Mouse (Mus musculus) embryonic stem cell, embryonic (primary cell): Measurements from ENCODE around the gene Rnf5.

Source experiments
- CTCF ChIA-PET, 4 experiments: fragments of 300-600 bp in 2 of 4; fragments of 350-600 bp in 2 of 4; sonication (Branson Sonifier 250); formaldehyde crosslinking; loops; one replicate each; lab custom pipeline; 2022; ENCODE audit warnings: inconsistent platforms in 2 of 4; lab: Charles Lee
- POLR2A ChIA-PET, 4 experiments: fragments of 300-600 bp in 2 of 4; fragments of 350-600 bp in 2 of 4; sonication (Branson Sonifier 250); formaldehyde crosslinking; loops; one replicate each; lab custom pipeline; 2022; ENCODE audit warnings: antibody characterized with exemption in 4 of 4, inconsistent platforms in 1 of 4; lab: Charles Lee

Rnf5 gene

DNA sequence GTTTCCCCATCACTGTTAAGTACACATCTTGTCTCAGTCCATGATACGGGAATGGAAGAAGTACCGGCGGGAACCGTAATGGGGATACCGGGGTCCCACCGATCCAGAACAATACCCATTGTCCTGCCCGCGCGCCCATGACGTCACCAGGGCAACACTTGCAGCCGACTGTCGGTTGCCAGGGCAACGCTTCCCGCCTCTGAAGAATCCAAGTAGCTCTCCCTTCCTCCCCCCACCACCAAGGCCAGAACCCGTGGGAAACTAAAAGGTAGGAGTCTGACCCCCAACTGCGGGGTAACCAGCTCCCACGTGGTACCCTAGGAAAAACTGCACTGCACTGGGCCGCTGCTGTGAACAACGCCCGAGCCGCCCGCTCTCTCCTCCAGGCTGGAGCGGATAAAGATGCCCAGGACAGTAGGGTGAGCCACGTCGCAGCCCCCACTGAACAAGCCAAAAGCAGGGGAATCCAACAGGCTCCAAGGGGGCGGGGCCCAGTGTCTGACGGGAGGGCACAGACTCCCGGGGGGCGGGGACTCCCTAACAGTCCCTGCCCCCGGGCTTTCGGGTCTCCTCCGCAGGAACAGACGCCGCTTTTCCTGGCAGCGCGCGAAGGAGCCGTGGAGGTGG is 16.6 kb downstream of the Rnf5 start:
- POLR2A ChIA-PET, result interaction anchor here (0.7 to 7.2 kb wide), 16 partner anchors 8 to 647 kb away, joined by 3 to 102 read pairs (median 4); partner anchors contain the start of genes Agpat1 (in 2 of the 4), Fkbpl (in 2 of the 4), Rnf5 (in 2 of the 4) and Ager (in 1 of the 4)
- CTCF ChIA-PET, result interaction anchor here in 2 of 4 experiments (0.7 to 1.7 kb wide), 4 partner anchors 15 to 37 kb away, joined by 3 to 6 read pairs (median 4); no protein-coding TSS in a partner anchor

DNA sequence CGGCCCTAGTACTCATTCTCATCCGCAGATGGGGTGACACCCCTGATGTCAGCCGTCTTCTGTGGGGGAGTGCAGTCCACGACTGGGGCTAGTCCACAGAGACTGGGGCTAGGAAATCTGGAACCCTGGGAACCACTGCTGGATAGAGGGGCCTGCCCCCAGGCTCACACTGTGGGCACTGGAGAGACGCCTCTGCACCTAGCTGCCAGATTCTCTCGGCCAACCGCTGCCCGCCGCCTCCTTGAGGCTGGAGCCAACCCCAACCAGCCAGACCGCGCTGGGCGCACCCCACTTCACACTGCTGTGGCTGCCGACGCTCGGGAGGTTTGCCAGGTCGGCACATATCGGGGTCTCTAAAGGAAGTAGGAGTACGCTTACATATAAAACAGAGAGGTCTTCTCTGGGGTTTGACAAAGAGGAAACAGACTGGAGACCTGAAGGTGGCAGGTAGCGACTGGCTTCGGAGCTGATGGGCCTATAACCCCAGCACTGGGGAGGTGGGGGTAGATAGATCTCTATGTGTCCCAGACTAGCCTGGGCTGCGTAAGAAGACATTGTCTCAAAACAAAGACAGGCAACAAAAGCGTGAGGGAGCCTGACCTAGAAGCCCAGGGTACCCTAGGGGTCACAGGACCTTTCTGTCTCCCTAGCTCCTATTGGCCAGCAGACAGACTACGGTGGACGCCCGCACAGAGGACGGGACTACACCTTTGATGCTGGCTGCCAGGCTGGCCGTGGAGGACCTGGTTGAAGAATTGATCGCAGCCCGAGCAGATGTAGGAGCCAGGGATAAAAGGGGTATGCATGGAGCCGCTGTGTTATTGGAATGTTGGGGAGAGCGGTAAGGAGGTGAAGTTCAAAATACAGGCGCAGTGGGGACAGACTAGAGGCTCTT is 17.4 kb downstream of the Rnf5 start:
- ChIA-PET CTCF (interaction anchor here in 3 of 4 experiments (0.5 to 1.4 kb wide), 4 partner anchors 33 to 326 kb away, joined by 3 to 6 read pairs (median 4); no protein-coding TSS in a partner anchor), POLR2A (interaction anchor here (0.6 to 7.2 kb wide), 16 partner anchors 9 to 646 kb away, joined by 3 to 102 read pairs (median 4); partner anchors contain the start of genes Rnf5 (in 3 of the 4), Agpat1 (in 2 of the 4), Fkbpl (in 2 of the 4) and Ager (in 1 of the 4))

DNA sequence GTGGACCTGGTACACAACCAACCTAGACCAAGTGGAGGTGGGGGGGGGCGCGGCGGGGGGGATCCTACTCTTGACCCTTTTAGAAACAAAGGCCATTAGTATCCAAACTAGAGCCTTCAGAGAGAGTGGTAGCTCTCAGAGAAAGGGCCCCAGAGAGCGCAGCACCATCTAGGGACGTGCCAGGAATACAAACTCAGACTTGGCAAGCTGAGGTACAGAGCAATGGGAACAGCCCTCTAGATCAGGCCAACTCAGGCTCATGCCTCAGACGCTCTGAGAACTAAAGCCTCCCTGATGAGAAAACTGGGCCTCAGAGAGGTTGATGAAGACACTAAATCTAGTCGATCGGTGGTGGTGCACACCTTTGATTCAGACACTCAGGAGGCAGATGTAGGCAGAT is 18.4 kb downstream of the Rnf5 start:
- ChIA-PET CTCF (interaction anchor here in 1 of 4 experiments (1.2 kb wide), 1 partner anchor 34 kb away, joined by 4 read pairs; no protein-coding TSS in a partner anchor), POLR2A (interaction anchor here in 3 of 4 experiments (0.6 to 6.1 kb wide), 7 partner anchors 13 to 1251 kb away, joined by 3 to 88 read pairs (median 4); partner anchors contain the start of genes Agpat1 (in 2 of the 3), H2-DMa (in 1 of the 3) and Rnf5 (in 1 of the 3))

DNA sequence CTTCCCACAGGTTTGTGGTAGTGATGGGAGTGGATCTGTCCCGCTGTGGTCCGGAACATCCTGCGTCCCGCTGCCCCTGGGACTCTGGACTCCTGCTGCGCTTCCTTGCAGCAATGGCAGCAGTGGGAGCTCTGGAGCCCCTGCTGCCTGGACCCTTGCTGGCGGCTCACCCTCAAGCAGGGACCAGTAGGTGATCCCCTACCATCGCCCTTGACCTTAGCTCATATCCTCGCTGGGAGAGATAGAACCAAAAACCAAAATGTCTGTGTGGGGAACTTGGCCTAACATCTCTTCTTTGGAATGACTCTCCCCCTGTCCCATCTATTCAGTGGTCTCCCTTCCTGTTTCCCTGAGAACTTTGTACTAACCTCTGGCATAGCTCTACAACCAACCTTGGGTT is 19.7 kb downstream of the Rnf5 start:
- POLR2A ChIA-PET, result interaction anchor here in 2 of 4 experiments (0.6 to 6.1 kb wide), 8 partner anchors 11 to 98 kb away, joined by 3 to 88 read pairs (median 4); partner anchors contain the start of genes Agpat1 (in 1 of the 2), Notch4 (in 1 of the 2) and Rnf5 (in 1 of the 2)

DNA sequence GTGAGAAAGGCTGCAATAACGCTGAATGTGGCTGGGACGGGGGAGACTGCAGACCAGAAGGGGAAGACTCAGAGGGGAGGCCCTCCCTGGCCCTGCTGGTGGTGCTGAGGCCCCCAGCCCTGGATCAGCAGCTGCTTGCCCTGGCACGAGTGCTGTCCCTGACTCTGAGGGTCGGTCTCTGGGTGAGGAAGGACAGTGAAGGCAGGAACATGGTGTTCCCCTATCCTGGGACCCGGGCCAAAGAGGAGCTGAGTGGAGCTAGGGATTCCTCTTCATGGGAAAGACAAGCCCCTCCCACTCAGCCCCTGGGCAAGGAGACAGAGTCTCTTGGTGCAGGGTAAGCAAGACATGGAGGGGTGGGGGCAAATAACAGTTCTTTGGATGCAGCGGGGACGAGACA is 20.1 kb downstream of the Rnf5 start:
- ChIA-PET POLR2A (interaction anchor here in 2 of 4 experiments (0.6 to 6.1 kb wide), 6 partner anchors 11 to 99 kb away, joined by 3 to 88 read pairs (median 4); partner anchors contain the start of genes Agpat1 (in 1 of the 2), Notch4 (in 1 of the 2) and Rnf5 (in 1 of the 2)), CTCF (interaction anchor here in 3 of 4 experiments (0.5 to 1.3 kb wide), 8 partner anchors 9 to 468 kb away, joined by 3 to 7 read pairs (median 4); partner anchors contain the start of genes Notch4 (in 1 of the 3) and Tnxb (in 1 of the 3))

More for the DNA sequence above, 19.7 kb downstream of the Rnf5 start:
- CTCF ChIA-PET, result interaction anchor here in 3 of 4 experiments (0.5 to 1.3 kb wide), 7 partner anchors 9 to 467 kb away, joined by 3 to 7 read pairs (median 4); partner anchors contain the start of genes Notch4 (in 1 of the 3) and Tnxb (in 1 of the 3)

DNA sequence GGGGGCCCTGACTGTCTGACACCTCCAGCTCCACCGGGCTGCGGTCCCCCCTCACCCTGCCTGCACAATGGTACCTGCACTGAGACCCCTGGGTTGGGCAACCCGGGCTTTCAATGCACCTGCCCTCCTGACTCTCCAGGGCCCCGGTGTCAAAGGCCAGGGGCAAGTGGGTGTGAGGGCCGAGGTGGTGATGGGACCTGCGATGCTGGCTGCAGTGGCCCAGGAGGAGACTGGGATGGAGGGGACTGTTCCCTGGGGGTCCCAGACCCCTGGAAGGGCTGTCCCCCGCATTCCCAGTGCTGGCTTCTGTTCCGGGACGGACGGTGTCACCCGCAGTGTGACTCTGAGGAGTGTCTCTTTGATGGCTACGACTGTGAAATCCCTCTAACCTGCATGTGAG is 21.0 kb downstream of the Rnf5 start:
- ChIA-PET POLR2A (interaction anchor here in 3 of 4 experiments (0.5 to 1.1 kb wide), 3 partner anchors 10 to 18 kb away, joined by 3 to 10 read pairs (median 3); partner anchors contain the start of gene Notch4 (in 2 of the 3)), CTCF (interaction anchor here in 1 of 4 experiments (0.6 kb wide), 1 partner anchor 579 kb away, joined by 3 read pairs; no protein-coding TSS in a partner anchor)

DNA sequence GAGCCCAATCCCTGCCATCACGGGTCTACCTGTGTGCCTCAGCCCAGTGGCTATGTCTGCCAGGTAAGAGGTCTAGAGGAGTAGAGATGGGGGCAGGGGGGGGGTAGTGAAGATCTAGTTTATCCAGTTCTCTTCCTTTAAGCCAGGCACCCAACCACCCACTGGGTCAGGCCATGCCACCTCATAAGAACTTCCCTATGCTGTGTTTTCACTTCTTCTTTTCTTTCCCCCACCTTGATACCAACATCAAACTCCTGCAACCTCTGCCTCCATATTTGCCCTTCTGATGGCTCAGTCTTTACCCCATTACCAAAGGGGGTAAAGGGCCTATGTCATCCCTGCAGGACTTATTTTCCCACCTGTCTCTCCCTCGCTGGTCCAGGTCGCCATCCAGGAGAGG is 25.4 kb downstream of the Rnf5 start:
- ChIA-PET CTCF (no interaction called here), POLR2A (no interaction called here)

DNA sequence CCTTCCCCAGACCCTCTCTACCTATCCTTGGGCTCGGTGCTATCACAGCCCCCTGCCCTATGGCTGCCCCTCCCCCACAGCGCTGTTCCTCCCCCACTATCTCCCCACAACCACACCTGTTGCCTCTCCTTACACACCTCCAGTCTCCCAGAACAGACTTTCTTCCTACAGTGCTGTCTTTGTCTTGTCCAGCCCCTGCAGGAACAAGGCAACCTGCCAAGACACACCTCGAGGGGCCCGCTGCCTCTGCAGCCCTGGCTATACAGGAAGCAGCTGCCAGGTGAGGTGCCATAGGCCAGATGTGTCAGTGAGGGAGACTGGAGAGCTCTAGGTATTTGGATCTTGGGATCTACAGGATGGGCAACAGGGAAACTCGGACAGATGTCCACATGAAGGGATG is 26.9 kb downstream of the Rnf5 start:
- ChIA-PET POLR2A (interaction anchor here in 2 of 4 experiments (0.7 to 0.9 kb wide), 2 partner anchors 11 to 376 kb away, joined by 3 to 4 read pairs; no protein-coding TSS in a partner anchor), CTCF (interaction anchor here in 1 of 4 experiments (0.7 kb wide), 1 partner anchor 307 kb away, joined by 4 read pairs; no protein-coding TSS in a partner anchor)

DNA sequence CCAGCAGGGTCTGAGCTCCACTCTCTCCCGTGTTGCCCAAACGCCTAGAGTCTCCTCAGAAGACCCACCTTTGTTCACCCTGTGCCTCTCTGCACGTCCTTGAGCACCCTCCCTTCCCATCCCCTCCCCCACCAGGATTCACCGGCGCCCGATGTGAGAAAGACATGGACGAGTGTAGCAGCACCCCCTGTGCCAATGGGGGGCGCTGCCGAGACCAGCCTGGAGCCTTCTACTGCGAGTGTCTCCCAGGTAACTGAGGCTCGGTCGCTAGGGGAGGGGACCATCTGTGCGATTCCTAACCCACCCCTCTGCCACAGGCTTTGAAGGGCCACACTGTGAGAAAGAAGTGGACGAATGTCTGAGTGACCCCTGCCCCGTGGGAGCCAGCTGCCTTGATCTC is 31.1 kb downstream of the Rnf5 start:
- CTCF ChIA-PET, result interaction anchor here (0.5 to 2.2 kb wide), 37 partner anchors 8 to 702 kb away, joined by 3 to 30 read pairs (median 4); partner anchors contain the start of genes Atf6b (in 3 of the 4), Agpat1 (in 2 of the 4), Fkbpl (in 2 of the 4) and BC051142 (in 1 of the 4)
- POLR2A ChIA-PET, result interaction anchor here in 3 of 4 experiments (0.5 to 1.2 kb wide), 15 partner anchors 8 to 456 kb away, joined by 3 to 9 read pairs (median 4); partner anchors contain the start of genes Atf6b (in 1 of the 3), Notch4 (in 1 of the 3) and Pbx2 (in 1 of the 3)

DNA sequence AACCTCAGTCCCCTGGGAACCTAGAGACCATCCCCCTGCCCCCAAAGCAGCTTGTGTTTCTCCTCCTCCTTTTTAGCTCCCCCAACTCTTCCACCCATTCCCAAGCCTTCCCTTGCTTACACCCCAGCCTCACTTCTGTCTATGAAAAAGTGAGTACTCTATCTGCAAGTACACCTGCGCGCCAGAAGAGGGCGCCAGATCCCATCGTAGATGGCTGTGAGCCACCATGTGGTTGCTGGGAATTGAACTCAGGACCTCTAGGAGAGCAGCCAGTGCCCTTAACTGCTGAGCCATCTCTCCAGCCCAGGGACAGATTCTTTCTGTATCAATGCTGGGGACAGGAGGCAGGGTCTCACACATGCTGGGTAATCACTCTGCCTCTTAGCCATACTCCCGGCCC is 31.6 kb downstream of the Rnf5 start:
- POLR2A ChIA-PET, result interaction anchor here in 3 of 4 experiments (0.5 to 1.2 kb wide), 16 partner anchors 8 to 456 kb away, joined by 3 to 9 read pairs (median 4); partner anchors contain the start of genes Atf6b (in 1 of the 3), Notch4 (in 1 of the 3) and Pbx2 (in 1 of the 3)
- CTCF ChIA-PET, result interaction anchor here (0.5 to 2.2 kb wide), 35 partner anchors 8 to 702 kb away, joined by 3 to 30 read pairs (median 4); partner anchors contain the start of genes Agpat1 (in 2 of the 4), Atf6b (in 2 of the 4), Fkbpl (in 2 of the 4) and BC051142 (in 1 of the 4)

DNA sequence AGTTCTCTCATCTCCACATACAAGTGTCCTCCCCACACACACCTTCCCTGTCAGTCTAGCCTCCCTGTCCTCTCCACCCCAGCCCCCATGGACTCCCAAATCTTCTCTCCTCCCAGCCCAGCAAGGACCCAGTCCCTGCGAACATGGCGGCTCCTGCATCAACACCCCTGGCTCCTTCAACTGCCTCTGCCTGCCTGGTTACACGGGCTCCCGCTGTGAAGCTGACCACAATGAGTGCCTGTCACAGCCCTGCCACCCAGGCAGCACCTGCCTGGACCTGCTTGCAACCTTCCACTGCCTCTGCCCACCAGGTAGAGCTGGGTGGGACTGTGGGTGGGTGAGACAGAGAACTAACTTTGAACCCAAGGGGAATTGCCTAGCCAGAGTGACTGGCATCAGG is 33.6 kb downstream of the Rnf5 start:
- CTCF ChIA-PET, result interaction anchor here in 3 of 4 experiments (0.6 to 1.3 kb wide), 5 partner anchors 14 to 673 kb away, joined by 3 to 6 read pairs (median 3); no protein-coding TSS in a partner anchor
- POLR2A ChIA-PET, result no interaction called here

DNA sequence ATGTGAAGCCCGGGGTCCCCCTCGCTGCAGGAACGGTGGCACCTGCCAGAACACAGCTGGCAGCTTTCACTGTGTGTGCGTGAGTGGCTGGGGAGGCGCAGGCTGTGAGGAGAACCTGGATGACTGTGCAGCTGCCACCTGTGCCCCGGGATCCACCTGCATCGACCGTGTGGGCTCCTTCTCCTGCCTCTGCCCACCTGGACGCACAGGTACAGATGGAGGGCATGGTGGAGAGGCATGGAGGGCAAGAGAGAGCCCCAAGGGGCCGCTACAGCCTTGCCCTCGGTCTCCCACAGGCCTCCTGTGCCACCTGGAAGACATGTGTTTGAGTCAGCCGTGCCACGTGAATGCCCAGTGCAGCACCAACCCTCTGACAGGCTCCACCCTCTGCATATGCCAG is 35.1 kb downstream of the Rnf5 start:
- ChIA-PET POLR2A (no interaction called here), CTCF (no interaction called here)

DNA sequence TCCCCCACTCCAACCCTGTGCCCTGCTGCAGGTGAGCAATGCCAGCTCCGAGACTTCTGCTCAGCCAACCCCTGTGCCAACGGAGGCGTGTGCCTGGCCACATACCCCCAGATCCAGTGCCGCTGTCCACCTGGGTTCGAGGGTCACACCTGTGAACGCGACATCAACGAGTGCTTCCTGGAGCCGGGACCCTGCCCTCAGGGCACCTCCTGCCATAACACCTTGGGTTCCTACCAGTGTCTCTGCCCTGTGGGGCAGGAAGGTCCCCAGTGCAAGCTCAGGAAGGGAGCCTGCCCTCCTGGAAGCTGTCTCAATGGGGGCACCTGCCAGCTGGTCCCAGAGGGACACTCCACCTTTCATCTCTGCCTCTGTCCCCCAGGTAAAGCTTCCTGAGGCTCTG is 36.2 kb downstream of the Rnf5 start:
- ChIA-PET POLR2A (interaction anchor here in 1 of 4 experiments (0.9 to 1.1 kb wide), 2 partner anchors 21 to 61 kb away, joined by 3 read pairs; partner anchors contain the start of gene Ppt2), CTCF (interaction anchor here in 1 of 4 experiments (0.6 kb wide), 2 partner anchors 52 to 492 kb away, joined by 3 to 4 read pairs; no protein-coding TSS in a partner anchor)

DNA sequence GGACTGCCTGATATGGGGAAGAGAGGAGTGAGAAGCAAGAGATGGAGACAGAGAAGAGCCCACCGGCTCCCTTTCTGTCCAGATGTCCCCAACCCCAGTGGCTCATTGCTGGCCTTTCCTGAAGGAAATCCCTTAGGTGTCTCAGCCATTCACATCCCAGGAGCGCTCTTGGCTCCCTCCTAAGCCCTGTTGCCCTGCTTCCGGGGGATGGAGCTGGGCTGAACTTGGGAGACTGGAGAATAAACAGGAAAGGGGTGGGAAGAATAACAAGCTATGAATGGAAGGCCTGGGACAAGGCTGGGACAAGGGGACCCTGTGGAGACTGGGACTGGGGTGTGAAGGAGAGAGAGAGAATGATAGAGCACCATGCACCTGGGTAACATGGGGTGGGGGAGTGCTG is 38.7 kb downstream of the Rnf5 start:
- ChIA-PET POLR2A (interaction anchor here in 3 of 4 experiments (0.5 to 2.4 kb wide), 11 partner anchors 8 to 446 kb away, joined by 3 to 8 read pairs (median 3); partner anchors contain the start of genes Gpsm3 (in 1 of the 3), H2-DMa (in 1 of the 3) and Pbx2 (in 1 of the 3)), CTCF (interaction anchor here in 3 of 4 experiments (0.6 to 3.4 kb wide), 10 partner anchors 8 to 315 kb away, joined by 3 to 21 read pairs (median 4); partner anchors contain the start of gene BC051142 (in 1 of the 3))

DNA sequence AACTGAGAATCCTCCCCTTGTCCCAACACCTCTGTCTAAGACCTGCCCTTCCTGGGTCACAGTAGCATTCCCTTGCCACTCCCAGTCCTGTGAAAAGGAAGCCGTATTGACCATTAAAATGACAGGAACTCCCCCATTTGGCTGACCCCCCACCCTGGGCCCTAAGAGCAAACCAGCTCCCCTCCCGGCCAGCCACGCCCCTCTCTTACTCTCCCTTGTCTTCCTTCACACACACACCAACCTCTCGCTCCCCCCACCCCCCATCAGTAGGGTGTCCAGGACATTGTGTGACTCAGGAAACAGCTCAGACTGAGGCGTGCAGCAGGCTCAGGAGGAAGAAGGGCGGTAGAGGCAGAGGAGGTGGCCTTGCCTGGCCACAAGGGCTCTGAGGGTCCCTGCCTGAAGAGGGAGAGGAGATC is 39.5 kb downstream of the Rnf5 start, which contains the start of gene Notch4:
Gene Notch4, plus strand, starts transcription at position 266 of the 419 bp plus-strand sequence.
- ChIA-PET POLR2A (interaction anchor here (0.5 to 2.4 kb wide), 18 partner anchors 8 to 533 kb away, joined by 3 to 10 read pairs (median 4); partner anchors contain the start of genes Gpsm3 (in 2 of the 4), Agpat1 (in 1 of the 4), Pbx2 (in 1 of the 4) and Rnf5 (in 1 of the 4)), CTCF (interaction anchor here (0.5 to 3.4 kb wide), 16 partner anchors 8 to 603 kb away, joined by 3 to 21 read pairs (median 4); partner anchors contain the start of genes BC051142 (in 1 of the 4) and H2-Aa (in 1 of the 4))

DNA sequence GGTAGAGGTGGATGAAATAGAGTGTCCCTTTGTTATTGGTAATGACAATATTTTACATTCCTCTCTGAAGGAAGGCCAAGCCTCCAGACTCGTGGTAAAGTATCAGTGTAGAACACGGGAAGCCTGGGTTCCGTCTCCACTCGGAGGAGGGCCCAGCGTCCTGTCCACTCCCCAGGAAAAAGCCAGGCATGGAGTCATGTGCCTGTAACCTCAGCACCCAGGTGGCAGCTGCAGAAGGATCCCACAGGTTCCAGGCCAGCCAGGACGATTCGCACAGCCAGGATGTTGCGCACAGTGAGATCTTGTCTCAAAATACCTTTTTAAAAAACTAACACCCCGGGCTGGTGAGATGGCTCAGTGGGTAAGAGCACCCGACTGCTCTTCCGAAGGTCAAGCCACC is 40.1 kb downstream of the Rnf5 start:
- ChIA-PET POLR2A (interaction anchor here in 3 of 4 experiments (0.7 to 2.4 kb wide), 9 partner anchors 9 to 442 kb away, joined by 3 to 8 read pairs (median 4); partner anchors contain the start of genes Gpsm3 (in 2 of the 3), Agpat1 (in 1 of the 3), Pbx2 (in 1 of the 3) and Rnf5 (in 1 of the 3)), CTCF (interaction anchor here in 3 of 4 experiments (0.7 to 3.4 kb wide), 10 partner anchors 8 to 242 kb away, joined by 3 to 21 read pairs (median 4); partner anchors contain the start of gene BC051142 (in 1 of the 3))
